Mouse (Mus musculus) cortical plate, adult 2 months (tissue): ENCODE measurements around the gene Muc2.

ENCODE experiments used
- CTCF ChIP-seq: fragments of 200-500 bp; IDR thresholded peaks from 2 replicates; pipeline ENCODE4 v1.5.1; 2011; ENCODE audit warnings: mild to moderate bottlenecking, control low read depth, low read length; ENCODE audit not compliant: insufficient read depth; ENCODE audit errors: extremely low read depth
- POLR2A ChIP-seq: fragments of 200-500 bp; IDR thresholded peaks from 2 replicates; pipeline ENCODE4 v1.6.1; 2011; ENCODE audit warnings: mild to moderate bottlenecking, low read length, control low read depth; ENCODE audit not compliant: insufficient read depth; ENCODE audit errors: extremely low read depth

- no peak for TF ChIP-seq POLR2A
- TF ChIP-seq CTCF = no peak
Observed at GRCm38 (mm10) chr7:141752513-141752912, 62.4 kb downstream of the Muc2 start.
